Mouse (Mus musculus): ENCODE data around the gene Tgoln1. TPM values are rescaled to one million over a fixed set of nuclear protein-coding genes. Genes with fewer than 3 reads are reported as not detected.
A peak's percentile ranks its signal among the peaks of the same experiment; 100 is the strongest.

Gene Tgoln1
- polyA plus RNA-seq, 1 experiment from 2014 or later, result 136 TPM

GRCm38 (mm10) chr6:72601732-72602131 is 15.1 kb downstream of the Tgoln1 start:
- no peak overlapping the region for H3K9ac ChIP-seq (ENCODE audit: low read depth, low read length)
- H3K27ac ChIP-seq (ENCODE audit: low read depth, low read length), result no peak overlapping the region
- TF ChIP-seq CTCF (IDR thresholded peaks at IDR 0.05; ENCODE audit: low read depth), result peak; percentile 94
- no peak overlapping the region for H3K4me3 ChIP-seq (ENCODE audit: low read depth, low read length)
- no peak; the same call in 1 of the 2 replicates for ATAC-seq
- 23% methylated on average over 1 of the region's 1 CpGs for WGBS
- no peaks in the 10 kb centered on the region for H3K27me3 ChIP-seq (replicated peaks; ENCODE audit: control insufficient read depth, insufficient read depth, low read length)
- peaks cover 29% of the 10 kb centered on the region for H3K36me3 ChIP-seq (ENCODE audit: control insufficient read depth, insufficient read depth)
- H3K4me1 ChIP-seq (replicated peaks; ENCODE audit: control insufficient read depth, insufficient read depth, low read length), result peaks cover 3% of the 10 kb centered on the region; the same call in 1 of the 2 replicates
- H3K4me2 ChIP-seq (replicated peaks; ENCODE audit: low read depth), result no peak overlapping the region
- no peaks in the 10 kb centered on the region for H3K9me3 ChIP-seq (ENCODE audit: control insufficient read depth)

GRCm38 (mm10) chr6:72600771-72601170 is 16.0 kb downstream of the Tgoln1 start:
- no peak for TF ChIP-seq CTCF (IDR thresholded peaks at IDR 0.05; ENCODE audit: low read depth)
- peaks cover 19% of the 10 kb centered on the region for H3K36me3 ChIP-seq (ENCODE audit: control insufficient read depth, insufficient read depth)
- no peaks in the 10 kb centered on the region for H3K9me3 ChIP-seq (ENCODE audit: control insufficient read depth)
- peaks cover 3% of the 10 kb centered on the region; the same call in 1 of the 2 replicates for H3K4me1 ChIP-seq (replicated peaks; ENCODE audit: control insufficient read depth, insufficient read depth, low read length)
- no peak overlapping the region for H3K27ac ChIP-seq (ENCODE audit: low read depth, low read length)
- H3K9ac ChIP-seq (ENCODE audit: low read depth, low read length), result no peak overlapping the region
- no peaks in the 10 kb centered on the region for H3K27me3 ChIP-seq (replicated peaks; ENCODE audit: control insufficient read depth, insufficient read depth, low read length)
- no peak overlapping the region for H3K4me2 ChIP-seq (replicated peaks; ENCODE audit: low read depth)
- WGBS, result 86% methylated on average over 12 of the region's 12 CpGs
- no peak overlapping the region for H3K4me3 ChIP-seq (ENCODE audit: low read depth, low read length)
- ATAC-seq, result no peak

GRCm38 (mm10) chr6:72600216-72600615 is 16.6 kb downstream of the Tgoln1 start:
- 83% methylated on average over 6 of the region's 6 CpGs for WGBS

GRCm38 (mm10) chr6:72598791-72599557 is 17.8 kb downstream of the Tgoln1 start:
- Histone ChIP-seq H3K27me3 (replicated peaks; ENCODE audit: control insufficient read depth, insufficient read depth, low read length) (no peaks in the 10 kb centered on the region), H3K4me1 (replicated peaks; ENCODE audit: control insufficient read depth, insufficient read depth, low read length) (peaks cover 3% of the 10 kb centered on the region; the same call in 1 of the 2 replicates), H3K9me3 (ENCODE audit: control insufficient read depth) (no peaks in the 10 kb centered on the region), H3K9ac (ENCODE audit: low read depth, low read length) (peak overlapping the region; percentile 51), H3K4me3 (ENCODE audit: low read depth, low read length) (peak overlapping the region; percentile 61), H3K27ac (ENCODE audit: low read depth, low read length) (peak overlapping the region; percentile 62), H3K36me3 (ENCODE audit: control insufficient read depth, insufficient read depth) (peaks cover 11% of the 10 kb centered on the region; the same call in 1 of the 2 replicates), H3K4me2 (replicated peaks; ENCODE audit: low read depth) (peak overlapping the region; percentile 72)
- TF ChIP-seq CTCF (IDR thresholded peaks at IDR 0.05; ENCODE audit: low read depth), result no peak
- WGBS, result 37% methylated on average over 12 of the region's 12 CpGs
- peak; percentile 11; the same call in 1 of the 2 replicates for ATAC-seq

More at GRCm38 (mm10) chr6:72600216-72600615, 16.6 kb downstream of the Tgoln1 start:
- ATAC-seq, result no peak
- TF ChIP-seq CTCF (IDR thresholded peaks at IDR 0.05; ENCODE audit: low read depth), result no peak
- Histone ChIP-seq H3K9ac (ENCODE audit: low read depth, low read length) (no peak overlapping the region), H3K4me2 (replicated peaks; ENCODE audit: low read depth) (no peak overlapping the region), H3K36me3 (ENCODE audit: control insufficient read depth, insufficient read depth) (peaks cover 14% of the 10 kb centered on the region), H3K27ac (ENCODE audit: low read depth, low read length) (no peak overlapping the region), H3K9me3 (ENCODE audit: control insufficient read depth) (no peaks in the 10 kb centered on the region), H3K27me3 (replicated peaks; ENCODE audit: control insufficient read depth, insufficient read depth, low read length) (no peaks in the 10 kb centered on the region), H3K4me3 (ENCODE audit: low read depth, low read length) (no peak overlapping the region), H3K4me1 (replicated peaks; ENCODE audit: control insufficient read depth, insufficient read depth, low read length) (peaks cover 3% of the 10 kb centered on the region; the same call in 1 of the 2 replicates)

- under 1% methylated on average over 38 of the region's 38 CpGs for WGBS
- peaks cover 4% of the 10 kb centered on the region; the same call in 1 of the 2 replicates for H3K36me3 ChIP-seq (ENCODE audit: control insufficient read depth, insufficient read depth)
- H3K9ac ChIP-seq (ENCODE audit: low read depth, low read length), result peak within 1 kb of the TSS; percentile 51
- peak within 1 kb of the TSS; percentile 62 for H3K27ac ChIP-seq (ENCODE audit: low read depth, low read length)
- H3K9me3 ChIP-seq (ENCODE audit: control insufficient read depth), result no peaks in the 10 kb centered on the region
- TF ChIP-seq CTCF (IDR thresholded peaks at IDR 0.05; ENCODE audit: low read depth), result no peak
- H3K4me1 ChIP-seq (replicated peaks; ENCODE audit: control insufficient read depth, insufficient read depth, low read length), result peaks cover 3% of the 10 kb centered on the region; the same call in 1 of the 2 replicates
- peak; percentile 86 for ATAC-seq
- no peaks in the 10 kb centered on the region for H3K27me3 ChIP-seq (replicated peaks; ENCODE audit: control insufficient read depth, insufficient read depth, low read length)
- H3K4me2 ChIP-seq (replicated peaks; ENCODE audit: low read depth), result peak within 1 kb of the TSS; percentile 72
- H3K4me3 ChIP-seq (ENCODE audit: low read depth, low read length), result peak within 1 kb of the TSS; percentile 61
Measured at GRCm38 (mm10) chr6:72597956-72598753, 18.6 kb downstream of the Tgoln1 start, which contains the start of the genes Elmod3 and Retsat. Elmod3 (minus strand) TSS chr6:72598413. Retsat (plus strand) TSS chr6:72598475.
